Mouse (Mus musculus) G1E (cell line): ENCODE measurements around the gene Trim62.

Experiments used
- CTCF ChIP-seq: IDR thresholded peaks from 2 replicates; pipeline ENCODE4 v1.5.1; 2012; ENCODE audit warnings: low read depth, low read length, inconsistent platforms, mixed read lengths
- GATA1 ChIP-seq: IDR thresholded peaks from 2 replicates; pipeline ENCODE4 v1.6.1; 2012; ENCODE audit warnings: borderline replicate concordance, low read length, inconsistent platforms, mixed read lengths
- POLR2AphosphoS5 ChIP-seq: IDR thresholded peaks from 2 replicates; pipeline ENCODE4 v1.6.1; 2012; ENCODE audit warnings: low read depth, low read length, inconsistent platforms; ENCODE audit not compliant: insufficient replicate concordance
- TAL1 ChIP-seq: conservative IDR thresholded peaks from 2 replicates; pipeline ENCODE4 v1.6.1; 2012; ENCODE audit warnings: low read depth, low read length, inconsistent platforms, mixed read lengths

DNA sequence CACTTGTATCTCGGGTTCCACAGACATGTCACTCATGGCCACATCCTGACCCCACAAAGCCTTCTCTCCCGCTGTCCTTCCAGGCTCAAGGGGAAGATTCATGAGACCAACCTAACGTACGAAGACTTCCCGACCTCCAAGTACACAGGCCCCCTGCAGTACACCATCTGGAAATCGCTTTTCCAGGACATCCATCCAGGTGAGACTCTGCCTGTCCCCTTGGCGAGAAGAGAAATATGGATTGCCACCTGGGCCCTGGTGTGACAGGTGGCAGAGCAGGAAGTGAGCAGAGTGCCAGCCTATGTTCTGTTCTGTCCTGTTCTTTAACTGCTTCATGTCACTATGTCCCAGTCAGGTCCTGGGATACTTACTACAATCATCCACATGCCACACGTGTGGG, 19.0 kb downstream of the Trim62 start:
- TF ChIP-seq CTCF (no peak), TAL1 (no peak), GATA1 (no peak), POLR2AphosphoS5 (no peak)
